Mouse (Mus musculus): ENCODE measurements at regions not wholly inside any gene's neighbourhood (a gene's known extent, or its start where the extent isn't known, plus 50 kb on each side); places are given as distances from the start of the nearest gene placed in this dataset.

DNA sequence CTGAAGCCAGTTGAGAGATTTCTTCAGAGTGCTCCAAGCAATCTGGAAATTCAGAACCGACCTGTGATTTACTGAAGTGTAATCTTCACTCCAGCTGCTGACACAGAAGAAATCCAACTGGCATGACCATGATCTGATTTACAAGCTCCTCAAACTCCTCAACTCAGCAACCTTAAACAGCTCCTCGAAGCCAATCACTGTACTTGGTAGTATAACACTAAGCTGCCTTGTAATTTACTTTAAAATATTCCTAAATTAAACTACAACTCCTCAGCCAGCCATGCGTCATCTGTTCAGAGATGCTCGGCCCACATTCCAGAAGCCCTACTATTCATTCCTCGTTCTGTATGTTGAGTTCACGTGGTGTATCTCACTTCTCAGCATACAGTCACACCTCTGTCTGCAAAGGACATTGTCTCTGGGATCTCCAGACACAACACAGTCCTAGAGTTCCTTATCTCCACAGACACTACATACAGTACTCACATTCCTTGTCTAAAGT is 116.0 kb upstream of the Smad1 start:
- peaks cover 6% of the 10 kb centered on the region; the same call in 1 of the 2 replicates for H3K9me3 ChIP-seq (replicated peaks; ENCODE audit: control insufficient read depth, low read length)
- no peaks in the 10 kb centered on the region for H3K4me1 ChIP-seq (ENCODE audit: control insufficient read depth, insufficient read depth)
- H3K27me3 ChIP-seq (ENCODE audit: control insufficient read depth, insufficient read depth, low read length) = no peaks in the 10 kb centered on the region
- DNase-seq (ENCODE audit: low spot score) (no peak), ATAC-seq (ENCODE audit: insufficient read depth, low read depth) (no peak)
- H3K27ac ChIP-seq (ENCODE audit: low read depth) = no peak overlapping the region
- WGBS = 52% methylated on average over 6 of the region's 6 CpGs
- no peak overlapping the region for H3K4me3 ChIP-seq (ENCODE audit: low read depth, low read length)
- no peak overlapping the region for H3K9ac ChIP-seq (replicated peaks; ENCODE audit: low read depth, low read length)
- no peak for TF ChIP-seq CTCF (IDR thresholded peaks at IDR 0.05; ENCODE audit: low read depth)
- TF ChIP-seq EP300 (IDR thresholded peaks at IDR 0.05; ENCODE audit: low read depth) = no peak
- no peak overlapping the region for H3K4me2 ChIP-seq (ENCODE audit: low read depth, low read length)
- no peaks in the 10 kb centered on the region for H3K36me3 ChIP-seq (replicated peaks; ENCODE audit: control insufficient read depth, insufficient read depth, low read length)

DNA sequence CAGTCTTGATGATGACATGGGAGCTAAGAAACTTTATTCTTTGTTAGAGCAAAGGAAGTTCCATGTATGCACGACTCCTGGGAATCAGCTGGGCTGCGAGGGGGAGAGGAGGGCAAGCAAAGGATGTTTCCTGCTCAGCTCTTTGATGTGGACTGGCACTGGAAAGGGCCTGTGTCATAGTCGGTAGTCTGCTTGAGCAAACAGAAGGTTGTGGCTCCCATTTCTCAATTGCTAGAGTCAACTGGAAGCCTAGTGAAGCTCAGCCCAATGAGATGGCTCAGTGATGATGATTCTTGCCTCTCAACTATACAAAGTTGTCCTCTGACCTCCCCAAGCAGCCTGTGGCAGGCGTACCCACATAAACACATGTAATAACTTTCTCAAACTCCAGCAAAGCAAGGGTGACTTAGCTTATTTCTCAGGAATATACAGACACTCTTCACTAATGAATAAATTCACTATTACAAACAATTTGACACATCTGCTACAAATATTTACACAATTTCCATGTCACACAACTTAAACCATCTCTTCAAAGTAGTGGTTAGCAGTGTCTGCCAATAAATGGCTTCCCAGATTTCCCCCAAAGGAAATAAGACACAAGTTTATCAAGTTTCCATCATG is 115.4 kb upstream of the Smad1 start:
- H3K4me2 ChIP-seq (ENCODE audit: low read depth, low read length) = no peak overlapping the region
- H3K9ac ChIP-seq (replicated peaks; ENCODE audit: low read depth, low read length) = no peak overlapping the region
- WGBS = 66% methylated on average over 4 of the region's 4 CpGs
- no peaks in the 10 kb centered on the region for H3K27me3 ChIP-seq (ENCODE audit: control insufficient read depth, insufficient read depth, low read length)
- ATAC-seq (ENCODE audit: insufficient read depth, low read depth) (no peak), DNase-seq (ENCODE audit: low spot score) (no peak)
- no peaks in the 10 kb centered on the region for H3K4me1 ChIP-seq (ENCODE audit: control insufficient read depth, insufficient read depth)
- H3K4me3 ChIP-seq (ENCODE audit: low read depth, low read length) = no peak overlapping the region
- TF ChIP-seq EP300 (IDR thresholded peaks at IDR 0.05; ENCODE audit: low read depth) = no peak
- TF ChIP-seq CTCF (IDR thresholded peaks at IDR 0.05; ENCODE audit: low read depth) = no peak
- no peaks in the 10 kb centered on the region for H3K36me3 ChIP-seq (replicated peaks; ENCODE audit: control insufficient read depth, insufficient read depth, low read length)
- peaks cover 6% of the 10 kb centered on the region; the same call in 1 of the 2 replicates for H3K9me3 ChIP-seq (replicated peaks; ENCODE audit: control insufficient read depth, low read length)
- no peak overlapping the region for H3K27ac ChIP-seq (ENCODE audit: low read depth)

GRCm38 (mm10) chr8:79508597-79508996 is 109.3 kb upstream of the Smad1 start:
- Histone ChIP-seq H3K4me3 (ENCODE audit: low read depth, low read length) (no peak overlapping the region), H3K27ac (ENCODE audit: low read depth) (no peak overlapping the region), H3K27me3 (ENCODE audit: control insufficient read depth, insufficient read depth, low read length) (no peaks in the 10 kb centered on the region), H3K4me1 (ENCODE audit: control insufficient read depth, insufficient read depth) (no peaks in the 10 kb centered on the region), H3K9me3 (replicated peaks; ENCODE audit: control insufficient read depth, low read length) (peaks cover 6% of the 10 kb centered on the region; the same call in 1 of the 2 replicates), H3K36me3 (replicated peaks; ENCODE audit: control insufficient read depth, insufficient read depth, low read length) (no peaks in the 10 kb centered on the region), H3K4me2 (ENCODE audit: low read depth, low read length) (no peak overlapping the region), H3K9ac (replicated peaks; ENCODE audit: low read depth, low read length) (no peak overlapping the region)
- WGBS = 74% methylated on average over 3 of the region's 3 CpGs
- DNase-seq (ENCODE audit: low spot score) = no peak
- no peak for ATAC-seq (ENCODE audit: insufficient read depth, low read depth)
- TF ChIP-seq CTCF (IDR thresholded peaks at IDR 0.05; ENCODE audit: low read depth) (no peak), EP300 (IDR thresholded peaks at IDR 0.05; ENCODE audit: low read depth) (no peak)

- H3K36me3 ChIP-seq (replicated peaks; ENCODE audit: control insufficient read depth, insufficient read depth, low read length) = no peaks in the 10 kb centered on the region
- H3K4me3 ChIP-seq (ENCODE audit: low read depth, low read length) = no peak overlapping the region
- no peak for DNase-seq (ENCODE audit: low spot score)
- no peak overlapping the region for H3K9ac ChIP-seq (replicated peaks; ENCODE audit: low read depth, low read length)
- no peak for ATAC-seq (ENCODE audit: insufficient read depth, low read depth)
- WGBS = 69% methylated on average over 5 of the region's 5 CpGs
- H3K27ac ChIP-seq (ENCODE audit: low read depth) = no peak overlapping the region
- no peak for TF ChIP-seq CTCF (IDR thresholded peaks at IDR 0.05; ENCODE audit: low read depth)
- TF ChIP-seq EP300 (IDR thresholded peaks at IDR 0.05; ENCODE audit: low read depth) = no peak
- H3K27me3 ChIP-seq (ENCODE audit: control insufficient read depth, insufficient read depth, low read length) = no peaks in the 10 kb centered on the region
- no peak overlapping the region for H3K4me2 ChIP-seq (ENCODE audit: low read depth, low read length)
- no peaks in the 10 kb centered on the region for H3K4me1 ChIP-seq (ENCODE audit: control insufficient read depth, insufficient read depth)
- no peaks in the 10 kb centered on the region for H3K9me3 ChIP-seq (replicated peaks; ENCODE audit: control insufficient read depth, low read length)
Measured at GRCm38 (mm10) chr8:79505381-79505780, 106.1 kb upstream of the Smad1 start.

- TF ChIP-seq EP300 (IDR thresholded peaks at IDR 0.05; ENCODE audit: low read depth) = no peak
- TF ChIP-seq CTCF (IDR thresholded peaks at IDR 0.05; ENCODE audit: low read depth) = no peak
- Histone ChIP-seq H3K4me1 (ENCODE audit: control insufficient read depth, insufficient read depth) (no peaks in the 10 kb centered on the region), H3K36me3 (replicated peaks; ENCODE audit: control insufficient read depth, insufficient read depth, low read length) (no peaks in the 10 kb centered on the region), H3K4me3 (ENCODE audit: low read depth, low read length) (no peak overlapping the region), H3K27me3 (ENCODE audit: control insufficient read depth, insufficient read depth, low read length) (no peaks in the 10 kb centered on the region), H3K9ac (replicated peaks; ENCODE audit: low read depth, low read length) (no peak overlapping the region), H3K9me3 (replicated peaks; ENCODE audit: control insufficient read depth, low read length) (no peaks in the 10 kb centered on the region), H3K27ac (ENCODE audit: low read depth) (no peak overlapping the region), H3K4me2 (ENCODE audit: low read depth, low read length) (no peak overlapping the region)
- no peak for ATAC-seq (ENCODE audit: insufficient read depth, low read depth)
- DNase-seq (ENCODE audit: low spot score) = no peak
- 76% methylated on average over 2 of the region's 2 CpGs for WGBS
Measured at GRCm38 (mm10) chr8:79503906-79504305, 104.6 kb upstream of the Smad1 start.

GRCm38 (mm10) chr8:79502062-79502461 is 102.7 kb upstream of the Smad1 start:
- no peak for ATAC-seq (ENCODE audit: insufficient read depth, low read depth)
- no peak for TF ChIP-seq CTCF (IDR thresholded peaks at IDR 0.05; ENCODE audit: low read depth)
- TF ChIP-seq EP300 (IDR thresholded peaks at IDR 0.05; ENCODE audit: low read depth) = no peak
- no peak for DNase-seq (ENCODE audit: low spot score)
- Histone ChIP-seq H3K9me3 (replicated peaks; ENCODE audit: control insufficient read depth, low read length) (no peaks in the 10 kb centered on the region), H3K36me3 (replicated peaks; ENCODE audit: control insufficient read depth, insufficient read depth, low read length) (no peaks in the 10 kb centered on the region), H3K27me3 (ENCODE audit: control insufficient read depth, insufficient read depth, low read length) (no peaks in the 10 kb centered on the region), H3K4me2 (ENCODE audit: low read depth, low read length) (no peak overlapping the region), H3K4me1 (ENCODE audit: control insufficient read depth, insufficient read depth) (peaks cover 9% of the 10 kb centered on the region; the same call in 1 of the 2 replicates), H3K9ac (replicated peaks; ENCODE audit: low read depth, low read length) (no peak overlapping the region), H3K27ac (ENCODE audit: low read depth) (peak overlapping the region; percentile 64), H3K4me3 (ENCODE audit: low read depth, low read length) (no peak overlapping the region)
- 73% methylated on average over 4 of the region's 4 CpGs for WGBS
